Mouse (Mus musculus): ENCODE data around the gene Tigd3. TPM values are rescaled to one million over a fixed set of nuclear protein-coding genes. Genes with fewer than 3 reads are reported as not detected.

Gene Tigd3
- polyA plus RNA-seq, 2 experiments: 1.7 to 4.8 TPM

DNA sequence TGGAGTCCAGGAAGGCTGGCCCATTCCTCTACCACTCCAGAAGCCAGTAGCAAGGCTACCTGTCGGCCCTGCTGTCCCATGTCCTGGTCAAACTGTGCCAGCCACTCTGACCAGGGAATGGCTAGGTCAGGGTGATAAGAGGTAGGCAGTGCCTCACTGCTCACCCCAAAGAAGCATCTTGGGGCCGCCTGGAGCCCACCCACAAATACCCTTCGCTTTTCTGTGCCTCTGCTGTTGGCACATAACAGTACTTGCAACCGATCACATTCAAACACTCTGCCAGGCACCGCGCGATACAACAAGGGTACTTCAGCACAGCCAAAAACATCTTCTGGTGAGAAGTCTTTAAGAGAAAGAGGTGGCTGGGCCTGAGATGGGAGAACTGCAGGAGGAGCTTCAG, 1.7 kb downstream of the Tigd3 start:
- H3K9me3 ChIP-seq (ENCODE audit: control insufficient read depth, low read length): no peaks in the 10 kb centered on the region
- 90% methylated on average over 7 of the region's 7 CpGs for WGBS
- H3K4me3 ChIP-seq (replicated peaks; ENCODE audit: low read length): no peak overlapping the region
- H3K27ac ChIP-seq (replicated peaks; ENCODE audit: low read depth, low read length): no peak overlapping the region
- H3K4me2 ChIP-seq (replicated peaks; ENCODE audit: low read depth, low read length, severe bottlenecking): no peak overlapping the region
- ATAC-seq (ENCODE audit: low FRiP score, low read depth) (no peak), DNase-seq (ENCODE audit: low spot score) (no peak)
- H3K36me3 ChIP-seq (ENCODE audit: control insufficient read depth, insufficient read depth, low read length): peaks cover 14% of the 10 kb centered on the region
- no peaks in the 10 kb centered on the region for H3K27me3 ChIP-seq (ENCODE audit: control insufficient read depth, insufficient read depth, low read length)
- H3K4me1 ChIP-seq (ENCODE audit: control insufficient read depth, insufficient read depth, low read length): peaks cover 7% of the 10 kb centered on the region; the same call in 1 of the 2 replicates
- TF ChIP-seq POLR2A (IDR thresholded peaks at IDR 0.05; ENCODE audit: borderline replicate concordance, extremely low read depth, insufficient read depth, insufficient read length): no peak
- no peak overlapping the region for H3K9ac ChIP-seq (ENCODE audit: low read depth, low read length, severe bottlenecking)

DNA sequence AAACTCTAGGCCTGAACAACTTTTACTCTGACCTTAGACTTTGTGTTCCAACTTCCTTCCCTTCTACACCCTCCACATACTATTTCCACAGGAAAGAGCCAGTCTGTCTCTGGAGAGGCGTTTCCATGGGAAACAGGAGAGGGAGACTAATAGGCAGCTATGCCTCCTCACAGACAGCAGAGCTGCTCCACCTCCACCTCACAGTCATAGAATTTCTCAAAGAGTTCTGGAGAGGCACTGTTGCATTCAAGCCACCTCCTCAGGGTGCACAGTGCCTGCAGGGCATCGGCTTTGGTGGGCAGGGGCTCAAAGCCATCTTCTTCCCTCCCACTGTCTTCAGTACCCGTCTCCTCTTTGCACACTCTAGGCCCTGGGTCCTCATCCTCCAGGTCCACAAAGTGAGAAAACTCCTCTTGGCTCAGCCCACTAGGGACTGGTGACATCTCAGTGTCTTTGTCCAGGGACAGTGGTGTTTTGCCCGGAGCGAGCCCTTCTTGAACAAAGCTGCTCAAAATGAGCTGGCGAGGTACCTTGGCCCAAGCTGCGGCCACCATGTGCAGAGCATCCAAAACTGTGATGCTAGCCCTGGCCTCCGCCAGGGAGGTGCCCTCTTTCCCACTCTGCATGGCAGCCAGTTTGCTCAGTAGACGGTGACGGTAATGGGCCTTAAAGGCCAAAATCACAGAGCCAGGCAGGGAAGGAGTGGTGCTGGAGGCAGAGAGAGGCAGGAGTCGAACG, 2.3 kb downstream of the Tigd3 start:
- no peak overlapping the region for H3K4me3 ChIP-seq (replicated peaks; ENCODE audit: low read length)
- H3K36me3 ChIP-seq (ENCODE audit: control insufficient read depth, insufficient read depth, low read length): peaks cover 11% of the 10 kb centered on the region
- peaks cover 7% of the 10 kb centered on the region; the same call in 1 of the 2 replicates for H3K4me1 ChIP-seq (ENCODE audit: control insufficient read depth, insufficient read depth, low read length)
- H3K27me3 ChIP-seq (ENCODE audit: control insufficient read depth, insufficient read depth, low read length): no peaks in the 10 kb centered on the region
- H3K9me3 ChIP-seq (ENCODE audit: control insufficient read depth, low read length): no peaks in the 10 kb centered on the region
- H3K4me2 ChIP-seq (replicated peaks; ENCODE audit: low read depth, low read length, severe bottlenecking): no peak overlapping the region
- DNase-seq (ENCODE audit: low spot score) (no peak), ATAC-seq (ENCODE audit: low FRiP score, low read depth) (no peak)
- WGBS: 90% methylated on average over 12 of the region's 12 CpGs
- no peak overlapping the region for H3K9ac ChIP-seq (ENCODE audit: low read depth, low read length, severe bottlenecking)
- H3K27ac ChIP-seq (replicated peaks; ENCODE audit: low read depth, low read length): no peak overlapping the region
- no peak for TF ChIP-seq POLR2A (IDR thresholded peaks at IDR 0.05; ENCODE audit: borderline replicate concordance, extremely low read depth, insufficient read depth, insufficient read length)

GRCm38 (mm10) chr19:5889211-5889610, 4.7 kb downstream of the Tigd3 start:
- H3K4me3 ChIP-seq (replicated peaks; ENCODE audit: low read length): no peak overlapping the region
- ATAC-seq (ENCODE audit: low FRiP score, low read depth) (no peak), DNase-seq (ENCODE audit: low spot score) (no peak)
- 82% methylated on average over 4 of the region's 4 CpGs for WGBS
- no peaks in the 10 kb centered on the region for H3K9me3 ChIP-seq (ENCODE audit: control insufficient read depth, low read length)
- H3K9ac ChIP-seq (ENCODE audit: low read depth, low read length, severe bottlenecking): no peak overlapping the region
- no peak for TF ChIP-seq POLR2A (IDR thresholded peaks at IDR 0.05; ENCODE audit: borderline replicate concordance, extremely low read depth, insufficient read depth, insufficient read length)
- no peak overlapping the region for H3K4me2 ChIP-seq (replicated peaks; ENCODE audit: low read depth, low read length, severe bottlenecking)
- no peaks in the 10 kb centered on the region for H3K36me3 ChIP-seq (ENCODE audit: control insufficient read depth, insufficient read depth, low read length)
- H3K27ac ChIP-seq (replicated peaks; ENCODE audit: low read depth, low read length): no peak overlapping the region
- H3K27me3 ChIP-seq (ENCODE audit: control insufficient read depth, insufficient read depth, low read length): no peaks in the 10 kb centered on the region
- peaks cover 7% of the 10 kb centered on the region; the same call in 1 of the 2 replicates for H3K4me1 ChIP-seq (ENCODE audit: control insufficient read depth, insufficient read depth, low read length)

DNA sequence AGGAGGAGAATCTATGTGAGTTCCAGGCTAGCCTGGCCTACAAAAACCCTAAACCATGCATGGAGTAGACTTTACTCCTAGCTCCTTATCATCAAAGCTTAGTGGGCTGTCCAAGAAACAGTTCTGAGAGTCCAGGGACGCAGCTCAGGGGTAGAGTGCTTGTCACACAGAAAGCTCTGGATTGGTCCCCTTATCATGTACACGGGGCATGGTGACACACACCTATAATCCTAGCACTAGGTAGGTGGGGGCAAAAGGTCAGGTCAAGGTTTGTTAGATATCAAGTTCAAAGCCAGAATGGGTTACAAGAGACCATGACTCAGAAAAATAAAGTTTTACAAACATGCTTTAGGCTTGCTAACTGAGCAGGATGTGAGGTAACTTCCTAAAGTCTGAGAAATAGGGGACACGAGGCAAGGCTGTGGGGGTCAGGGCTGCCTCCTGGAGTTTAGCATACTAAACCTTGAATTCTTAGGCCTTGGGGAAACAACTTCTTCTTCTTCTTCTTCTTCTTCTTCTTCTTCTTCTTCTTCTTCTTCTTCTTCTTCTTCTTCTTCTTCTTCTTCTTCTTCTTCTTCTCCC, 6.6 kb downstream of the Tigd3 start:
- 71% methylated on average over 3 of the region's 3 CpGs for WGBS
- Histone ChIP-seq H3K4me3 (replicated peaks; ENCODE audit: low read length) (no peak overlapping the region), H3K9ac (ENCODE audit: low read depth, low read length, severe bottlenecking) (no peak overlapping the region), H3K9me3 (ENCODE audit: control insufficient read depth, low read length) (no peaks in the 10 kb centered on the region), H3K27ac (replicated peaks; ENCODE audit: low read depth, low read length) (no peak overlapping the region), H3K4me1 (ENCODE audit: control insufficient read depth, insufficient read depth, low read length) (no peaks in the 10 kb centered on the region), H3K36me3 (ENCODE audit: control insufficient read depth, insufficient read depth, low read length) (no peaks in the 10 kb centered on the region), H3K4me2 (replicated peaks; ENCODE audit: low read depth, low read length, severe bottlenecking) (no peak overlapping the region), H3K27me3 (ENCODE audit: control insufficient read depth, insufficient read depth, low read length) (no peaks in the 10 kb centered on the region)
- no peak for TF ChIP-seq POLR2A (IDR thresholded peaks at IDR 0.05; ENCODE audit: borderline replicate concordance, extremely low read depth, insufficient read depth, insufficient read length)
- no peak for DNase-seq (ENCODE audit: low spot score)
- no peak for ATAC-seq (ENCODE audit: low FRiP score, low read depth)

- Histone ChIP-seq H3K27ac (replicated peaks; ENCODE audit: low read depth, low read length) (no peak overlapping the region), H3K27me3 (ENCODE audit: control insufficient read depth, insufficient read depth, low read length) (no peaks in the 10 kb centered on the region), H3K36me3 (ENCODE audit: control insufficient read depth, insufficient read depth, low read length) (no peaks in the 10 kb centered on the region), H3K9ac (ENCODE audit: low read depth, low read length, severe bottlenecking) (no peak overlapping the region), H3K4me1 (ENCODE audit: control insufficient read depth, insufficient read depth, low read length) (no peaks in the 10 kb centered on the region), H3K4me3 (replicated peaks; ENCODE audit: low read length) (no peak overlapping the region), H3K9me3 (ENCODE audit: control insufficient read depth, low read length) (no peaks in the 10 kb centered on the region), H3K4me2 (replicated peaks; ENCODE audit: low read depth, low read length, severe bottlenecking) (no peak overlapping the region)
- DNase-seq (ENCODE audit: low spot score): no peak
- no peak for TF ChIP-seq POLR2A (IDR thresholded peaks at IDR 0.05; ENCODE audit: borderline replicate concordance, extremely low read depth, insufficient read depth, insufficient read length)
- 59% methylated on average over 4 of the region's 4 CpGs for WGBS
- ATAC-seq (ENCODE audit: low FRiP score, low read depth): no peak
Measured at GRCm38 (mm10) chr19:5885838-5886237, 8.1 kb downstream of the Tigd3 start.

All from limb, embryonic 14.5 days (tissue).